Mouse (Mus musculus): ENCODE measurements at regions not wholly inside any gene's neighbourhood (a gene's known extent, or its start where the extent isn't known, plus 50 kb on each side); places are given as distances from the start of the nearest gene placed in this dataset.

GRCm38 (mm10) chr13:103470141-103470540 is 135.8 kb upstream of the Mast4 start:
- CTCF ChIA-PET = no interaction called here

- CTCF ChIA-PET = no interaction called here
These were observed 126.2 kb upstream of the Mast4 start for GRCm38 (mm10) chr13:103460499-103460898.

- CTCF ChIA-PET = no interaction called here
These were observed 125.3 kb upstream of the Mast4 start for GRCm38 (mm10) chr13:103459486-103460147.

- CTCF ChIA-PET = no interaction called here
These were observed 118.5 kb upstream of the Mast4 start for GRCm38 (mm10) chr13:103452837-103453236.

GRCm38 (mm10) chr13:103430589-103430988 is 96.3 kb upstream of the Mast4 start:
- CTCF ChIA-PET = no interaction called here

- CTCF ChIA-PET = no interaction called here
These were observed 89.7 kb upstream of the Mast4 start for GRCm38 (mm10) chr13:103424011-103424410.

- CTCF ChIA-PET = no interaction called here
These were observed 89.1 kb upstream of the Mast4 start for GRCm38 (mm10) chr13:103423417-103423816.

GRCm38 (mm10) chr13:103422997-103423396 is 88.7 kb upstream of the Mast4 start:
- CTCF ChIA-PET = no interaction called here

- CTCF ChIA-PET = no interaction called here
These were observed 84.8 kb upstream of the Mast4 start for GRCm38 (mm10) chr13:103419146-103419545.

GRCm38 (mm10) chr13:103417256-103417655 is 83.0 kb upstream of the Mast4 start:
- CTCF ChIA-PET = no interaction called here

GRCm38 (mm10) chr13:103415335-103415734 is 81.0 kb upstream of the Mast4 start:
- CTCF ChIA-PET = no interaction called here

- CTCF ChIA-PET = no interaction called here
These were observed 78.3 kb upstream of the Mast4 start for GRCm38 (mm10) chr13:103412566-103412965.

GRCm38 (mm10) chr13:103409286-103409685 is 75.0 kb upstream of the Mast4 start:
- CTCF ChIA-PET = no interaction called here

GRCm38 (mm10) chr13:103396526-103397020 is 62.3 kb upstream of the Mast4 start:
- CTCF ChIA-PET = no interaction called here

GRCm38 (mm10) chr13:103396099-103396498 is 61.8 kb upstream of the Mast4 start:
- CTCF ChIA-PET = no interaction called here

- CTCF ChIA-PET = no interaction called here
These were observed 58.3 kb upstream of the Mast4 start for GRCm38 (mm10) chr13:103392581-103392980.

GRCm38 (mm10) chr13:103391396-103391795 is 57.1 kb upstream of the Mast4 start:
- CTCF ChIA-PET = no interaction called here

GRCm38 (mm10) chr13:103390991-103391390 is 56.7 kb upstream of the Mast4 start:
- CTCF ChIA-PET = no interaction called here

- CTCF ChIA-PET = no interaction called here
These were observed 52.7 kb upstream of the Mast4 start for GRCm38 (mm10) chr13:103386948-103387347.

Measured in spleen, embryonic (tissue).